Mouse (Mus musculus) heart, embryonic 14.5 days (tissue): ENCODE measurements around the gene Crtc2. TPM values are rescaled to one million over a fixed set of nuclear protein-coding genes. Genes with fewer than 3 reads are reported as not detected.

ENCODE experiments used
- ATAC-seq: fragments of 200-750 bp; cut with Nextera tagmentation; 2 replicates; pipeline ENCODE4 v1.8.0; 2017; ENCODE audit warnings: low read depth, moderate TSS enrichment; ENCODE audit not compliant: insufficient number of reproducible peaks, insufficient read depth, low FRiP score
- H3K27ac ChIP-seq, 2 experiments: fragments of 200-500 bp in 1 of 2; fragments of 300-500 bp in 1 of 2; sonication (generic) in 1 of 2; replicated peaks in 1 of 2; 2 replicates each; pipeline ENCODE4 v1.5.1; 2012 to 2014; ENCODE audit warnings: low read depth in 2 of 2, low read length in 2 of 2, control low read depth in 1 of 2, mild to moderate bottlenecking in 1 of 2, mixed read lengths in 1 of 2; ENCODE audit not compliant: control insufficient read depth in 1 of 2, insufficient read depth in 1 of 2
- H3K27me3 ChIP-seq: fragments of 300-500 bp; sonication (generic); 2 replicates; pipeline ENCODE4 v1.6.1; 2014; ENCODE audit warnings: mild to moderate bottlenecking, low read length, control low read depth; ENCODE audit not compliant: control insufficient read depth, insufficient read depth
- H3K36me3 ChIP-seq: fragments of 300-500 bp; sonication (generic); 2 replicates; pipeline ENCODE4 v1.6.1; 2014; ENCODE audit warnings: mild to moderate bottlenecking, control low read depth, low read length, mixed read lengths; ENCODE audit not compliant: control insufficient read depth, insufficient read depth
- H3K4me1 ChIP-seq, 2 experiments: fragments of 200-500 bp in 1 of 2; fragments of 300-500 bp in 1 of 2; sonication (generic) in 1 of 2; 2 replicates each; pipeline ENCODE4 v1.6.1; 2012 to 2014; ENCODE audit warnings: low read length in 2 of 2, control low read depth in 1 of 2, mixed read lengths in 1 of 2; ENCODE audit not compliant: control insufficient read depth in 2 of 2, insufficient read depth in 2 of 2
- H3K4me2 ChIP-seq: fragments of 300-500 bp; sonication (generic); 2 replicates; pipeline ENCODE4 v1.6.1; 2014; ENCODE audit warnings: mild to moderate bottlenecking, low read length
- H3K4me3 ChIP-seq, 2 experiments: fragments of 200-500 bp in 1 of 2; fragments of 300-500 bp in 1 of 2; sonication (generic) in 1 of 2; 2 replicates each; pipeline ENCODE4 v1.5.1; 2012 to 2014; ENCODE audit warnings: low read length in 2 of 2, mild to moderate bottlenecking in 2 of 2, control low read depth in 1 of 2, low read depth in 1 of 2, moderate library complexity in 1 of 2; ENCODE audit not compliant: control insufficient read depth in 1 of 2, insufficient read depth in 1 of 2
- H3K9ac ChIP-seq: fragments of 300-500 bp; sonication (generic); 2 replicates; pipeline ENCODE4 v1.6.1; 2014; ENCODE audit warnings: mild to moderate bottlenecking, low read length
- H3K9me3 ChIP-seq: fragments of 300-500 bp; sonication (generic); 2 replicates; pipeline ENCODE4 v1.6.1; 2016; ENCODE audit warnings: low read length, control low read depth; ENCODE audit not compliant: control insufficient read depth
- WGBS: fragments of 180-500 bp; shearing (Covaris S2); extraction: QIAGEN DNeasy Blood & Tissue Kit; methylation state at CpG from one replicate; pipeline ENCODE4 v1.1.7; 2014; 5-methylcytosine and 5-hydroxymethylcytosine counted together
- polyA plus RNA-seq: library from polyadenylated mRNA; unstranded; fragments of >200 nt; fragmentation: Nextera tagmentation; extraction: Ambion mirVana; gene quantifications from 2 replicates; pipeline ENCODE4 v1.2.1, GENCODE M21; 2014

The Crtc2 gene
- polyA plus RNA-seq, 1 experiment from 2014 or later, result 7.5 TPM

GRCm38 (mm10) chr3:90254419-90255193, 643 bp downstream of the Crtc2 start:
- Histone ChIP-seq H3K9ac (peak overlapping the region; percentile 87), H3K4me3 (peak overlapping the region; percentile 87 to 100), H3K27ac (peak overlapping the region; percentile 79 to 95), H3K36me3 (peaks cover 50% of the 10 kb centered on the region), H3K4me1 (peaks cover 6 to 13% of the 10 kb centered on the region in 2 experiments), H3K27me3 (no peaks in the 10 kb centered on the region), H3K9me3 (no peaks in the 10 kb centered on the region), H3K4me2 (peak overlapping the region; percentile 89)
- peak; percentile 75 for ATAC-seq
- WGBS, result under 1% methylated on average over 41 of the region's 41 CpGs

DNA sequence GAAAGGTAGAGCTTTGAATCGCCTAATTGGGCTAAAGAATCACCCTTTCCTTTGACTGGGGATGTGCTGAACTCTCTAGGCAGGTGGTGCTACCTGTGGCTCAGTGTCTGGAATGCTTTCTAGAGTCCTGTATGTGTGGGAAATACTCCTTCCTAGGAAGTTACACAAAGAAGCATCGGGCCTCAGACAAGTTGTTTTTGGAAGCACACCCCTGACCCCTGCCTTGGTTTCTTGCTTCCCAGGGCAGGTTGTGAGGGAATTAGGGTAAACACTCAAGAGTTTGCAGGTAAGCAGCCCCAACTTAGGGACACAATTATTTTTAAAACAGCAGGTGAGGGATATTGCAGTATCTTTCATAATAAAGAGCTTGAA, 1.2 kb downstream of the Crtc2 start:
- H3K4me3 ChIP-seq, result peak overlapping the region; percentile 87 to 100
- H3K36me3 ChIP-seq, result peaks cover 53% of the 10 kb centered on the region
- no peak for ATAC-seq
- H3K9ac ChIP-seq, result peak overlapping the region; percentile 87
- H3K27me3 ChIP-seq, result no peaks in the 10 kb centered on the region
- H3K4me2 ChIP-seq, result peak overlapping the region; percentile 89
- H3K4me1 ChIP-seq, result peaks cover 6 to 12% of the 10 kb centered on the region in 2 experiments
- peak overlapping the region; percentile 79 to 95; a peak in 2 of 4 replicates for H3K27ac ChIP-seq
- WGBS, result 19% methylated on average over 2 of the region's 2 CpGs
- no peaks in the 10 kb centered on the region for H3K9me3 ChIP-seq

DNA sequence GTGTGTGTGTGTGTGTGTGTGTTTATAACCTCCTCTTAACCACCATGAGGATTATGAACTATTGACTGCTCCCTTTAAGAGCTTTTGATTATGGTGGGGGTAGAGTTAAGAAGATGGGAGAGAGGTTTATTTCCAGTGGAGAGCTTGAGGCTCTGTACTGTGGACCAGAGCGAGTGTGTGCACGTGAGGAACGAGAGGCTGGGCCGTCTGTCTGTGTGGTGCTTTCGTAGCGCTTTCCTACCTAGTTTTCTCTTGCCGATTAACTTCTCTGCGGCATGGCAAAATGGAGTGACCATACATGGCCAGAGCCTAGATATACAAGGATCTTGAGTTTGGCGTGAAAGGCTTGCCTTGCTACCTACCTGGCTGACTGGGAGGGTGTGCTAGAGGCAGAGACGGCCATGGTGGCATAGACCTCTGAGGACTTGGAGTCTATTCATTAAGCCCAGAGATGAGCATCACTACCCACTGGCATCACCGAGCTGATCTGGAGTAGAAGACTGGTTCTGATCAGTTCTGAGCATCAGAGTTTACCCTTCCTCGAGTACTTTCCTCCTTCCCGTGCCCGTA, 1.9 kb downstream of the Crtc2 start:
- H3K4me2 ChIP-seq, result peak overlapping the region; percentile 89
- H3K36me3 ChIP-seq, result peaks cover 53% of the 10 kb centered on the region
- H3K9ac ChIP-seq, result 0 out of 2 replicates have a peak overlapping the region, but pooled peaks have one; percentile 87
- H3K4me1 ChIP-seq, result peaks cover 4 to 10% of the 10 kb centered on the region in 2 experiments
- H3K27ac ChIP-seq, result no peak overlapping the region
- H3K9me3 ChIP-seq, result no peaks in the 10 kb centered on the region
- no peak overlapping the region for H3K4me3 ChIP-seq
- no peaks in the 10 kb centered on the region for H3K27me3 ChIP-seq
- WGBS, result 89% methylated on average over 14 of the region's 14 CpGs
- ATAC-seq, result no peak

DNA sequence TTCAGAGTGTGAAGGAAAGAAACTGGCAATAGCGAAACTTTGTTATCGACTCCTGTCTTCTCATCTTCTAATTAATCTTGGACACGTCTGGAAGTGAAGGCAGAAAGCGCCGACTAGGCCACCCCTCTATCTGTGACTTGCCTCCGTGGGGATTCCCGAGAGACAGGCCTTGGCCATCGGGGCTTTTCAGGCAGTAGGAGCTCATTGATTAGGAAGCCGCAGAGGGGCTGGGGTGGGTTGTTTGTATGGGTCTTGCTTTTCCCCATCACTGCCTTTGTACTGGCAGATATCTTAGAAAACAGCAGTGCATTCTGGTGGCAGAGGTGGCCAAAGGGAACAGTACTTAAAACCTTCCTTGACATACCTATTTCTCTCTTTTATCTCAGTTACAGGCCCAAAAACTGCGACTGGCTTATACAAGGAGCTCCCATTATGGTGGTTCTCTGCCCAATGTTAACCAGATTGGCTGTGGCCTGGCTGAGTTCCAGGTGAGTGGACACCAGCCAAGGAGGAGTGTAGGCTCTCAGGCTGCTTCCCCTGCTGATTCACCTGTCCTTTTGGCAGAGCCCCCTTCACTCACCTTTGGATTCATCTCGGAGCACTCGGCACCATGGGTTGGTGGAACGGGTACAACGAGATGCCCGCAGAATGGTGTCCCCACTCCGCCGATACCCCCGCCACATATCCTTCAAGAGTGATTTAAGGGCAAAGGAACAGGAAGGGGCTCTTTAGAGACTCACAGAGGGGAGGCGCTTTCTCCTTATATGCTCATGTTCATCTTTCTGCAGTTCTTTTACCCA, 3.0 kb downstream of the Crtc2 start:
- H3K9ac ChIP-seq, result no peak overlapping the region
- no peak overlapping the region for H3K27ac ChIP-seq
- H3K4me1 ChIP-seq, result peaks cover 4 to 10% of the 10 kb centered on the region in 2 experiments
- H3K4me2 ChIP-seq, result no peak overlapping the region
- WGBS, result 89% methylated on average over 19 of the region's 19 CpGs
- H3K27me3 ChIP-seq, result no peaks in the 10 kb centered on the region
- ATAC-seq, result no peak
- no peak overlapping the region for H3K4me3 ChIP-seq
- H3K36me3 ChIP-seq, result peaks cover 55% of the 10 kb centered on the region
- H3K9me3 ChIP-seq, result no peaks in the 10 kb centered on the region

- H3K36me3 ChIP-seq, result peaks cover 71% of the 10 kb centered on the region
- no peak overlapping the region for H3K27ac ChIP-seq
- H3K4me2 ChIP-seq, result no peak overlapping the region
- no peak overlapping the region for H3K4me3 ChIP-seq
- WGBS, result 90% methylated on average over 4 of the region's 4 CpGs
- H3K27me3 ChIP-seq, result no peaks in the 10 kb centered on the region
- H3K9me3 ChIP-seq, result no peaks in the 10 kb centered on the region
- peaks cover 4 to 10% of the 10 kb centered on the region in 2 experiments for H3K4me1 ChIP-seq
- ATAC-seq, result no peak
- no peak overlapping the region for H3K9ac ChIP-seq
Measured at GRCm38 (mm10) chr3:90258521-90258920, 4.6 kb downstream of the Crtc2 start.

GRCm38 (mm10) chr3:90263121-90263771, 9.3 kb downstream of the Crtc2 start:
- Histone ChIP-seq H3K9me3 (no peaks in the 10 kb centered on the region), H3K27me3 (no peaks in the 10 kb centered on the region), H3K27ac (no peak overlapping the region), H3K4me3 (no peak overlapping the region), H3K4me2 (no peak overlapping the region), H3K9ac (no peak overlapping the region), H3K36me3 (peaks cover 61% of the 10 kb centered on the region), H3K4me1 (peaks cover 7 to 15% of the 10 kb centered on the region in 2 experiments)
- WGBS, result 92% methylated on average over 5 of the region's 5 CpGs
- ATAC-seq, result no peak

GRCm38 (mm10) chr3:90264687-90265033, 10.7 kb downstream of the Crtc2 start:
- Histone ChIP-seq H3K36me3 (peaks cover 59% of the 10 kb centered on the region), H3K27me3 (no peaks in the 10 kb centered on the region), H3K4me1 (peaks cover 7 to 15% of the 10 kb centered on the region in 2 experiments), H3K4me2 (peak overlapping the region; percentile 91), H3K27ac (peak overlapping the region; percentile 7 to 100; a peak in 2 of 4 replicates), H3K9ac (peak overlapping the region; percentile 95), H3K4me3 (peak overlapping the region; percentile 2 to 94; a peak in 2 of 4 replicates), H3K9me3 (no peaks in the 10 kb centered on the region)
- ATAC-seq, result no peak
- WGBS, result 33% methylated on average over 10 of the region's 10 CpGs
